Mouse (Mus musculus): ENCODE measurements around the gene 0610040J01Rik.

0610040J01Rik gene

DNA sequence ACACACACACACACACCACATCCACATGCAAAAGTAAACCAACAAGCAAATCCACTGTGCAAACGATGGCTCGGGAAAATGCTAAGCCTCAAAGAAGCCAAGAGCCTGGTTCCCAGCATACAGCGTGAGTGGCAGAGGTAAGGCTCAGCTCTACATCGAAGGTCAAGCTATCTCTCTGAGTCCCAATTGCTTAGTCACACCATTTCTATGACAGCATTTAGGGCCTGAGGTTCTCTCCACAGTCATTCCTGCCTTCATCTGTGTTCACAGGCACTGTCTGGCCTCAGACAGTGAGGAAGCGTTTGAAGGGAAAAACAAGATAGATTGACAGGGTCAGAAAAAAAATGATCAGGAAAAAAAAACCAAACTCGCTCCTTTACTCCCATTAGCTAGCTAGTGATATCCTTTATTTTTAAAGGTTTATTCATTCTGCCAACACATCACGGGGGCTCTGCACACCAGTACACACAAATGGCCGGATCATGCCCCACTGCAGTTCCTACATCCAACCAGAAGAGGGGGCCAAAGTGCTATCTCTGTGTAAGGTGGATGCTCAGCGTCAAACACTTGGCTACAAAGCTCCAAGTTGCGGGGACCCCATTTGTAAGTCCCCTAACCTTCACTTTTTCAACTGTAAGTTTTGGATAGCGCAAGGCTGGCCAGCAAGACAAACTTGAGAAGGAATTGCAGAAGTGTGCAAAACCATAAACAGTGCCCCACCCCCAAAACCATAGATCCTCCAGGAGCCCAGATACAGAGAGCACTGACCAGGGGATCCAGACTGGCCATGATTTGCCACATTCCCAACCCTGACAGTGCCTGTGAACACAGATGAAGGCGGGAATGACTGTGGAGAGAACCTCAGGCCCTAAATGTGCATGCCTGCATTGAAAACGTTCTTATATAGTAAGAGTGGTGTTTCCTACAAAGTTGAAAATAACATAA, 94.3 kb downstream of the 0610040J01Rik start:
- DNase-seq, result peak; percentile 84

DNA sequence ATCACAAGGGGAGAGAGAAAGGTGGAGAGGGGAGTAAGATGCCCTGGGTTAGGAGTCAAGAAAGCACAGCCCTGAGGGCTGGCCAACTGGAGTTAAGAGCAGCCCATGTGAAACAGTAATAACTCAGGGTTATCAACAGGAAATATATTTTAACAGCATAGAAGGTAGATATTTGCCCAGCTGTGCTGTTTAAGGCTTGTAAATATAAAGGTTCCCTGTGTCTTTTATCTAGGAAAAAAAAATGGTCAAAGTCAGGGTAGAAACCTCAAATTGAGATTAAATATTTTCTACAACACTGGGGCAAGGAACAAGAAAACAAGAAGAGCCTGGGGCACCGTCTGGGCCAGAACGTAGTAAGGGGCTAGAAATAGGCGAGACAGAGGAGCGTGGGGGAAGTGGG, 95.3 kb downstream of the 0610040J01Rik start:
- no peak for DNase-seq

DNA sequence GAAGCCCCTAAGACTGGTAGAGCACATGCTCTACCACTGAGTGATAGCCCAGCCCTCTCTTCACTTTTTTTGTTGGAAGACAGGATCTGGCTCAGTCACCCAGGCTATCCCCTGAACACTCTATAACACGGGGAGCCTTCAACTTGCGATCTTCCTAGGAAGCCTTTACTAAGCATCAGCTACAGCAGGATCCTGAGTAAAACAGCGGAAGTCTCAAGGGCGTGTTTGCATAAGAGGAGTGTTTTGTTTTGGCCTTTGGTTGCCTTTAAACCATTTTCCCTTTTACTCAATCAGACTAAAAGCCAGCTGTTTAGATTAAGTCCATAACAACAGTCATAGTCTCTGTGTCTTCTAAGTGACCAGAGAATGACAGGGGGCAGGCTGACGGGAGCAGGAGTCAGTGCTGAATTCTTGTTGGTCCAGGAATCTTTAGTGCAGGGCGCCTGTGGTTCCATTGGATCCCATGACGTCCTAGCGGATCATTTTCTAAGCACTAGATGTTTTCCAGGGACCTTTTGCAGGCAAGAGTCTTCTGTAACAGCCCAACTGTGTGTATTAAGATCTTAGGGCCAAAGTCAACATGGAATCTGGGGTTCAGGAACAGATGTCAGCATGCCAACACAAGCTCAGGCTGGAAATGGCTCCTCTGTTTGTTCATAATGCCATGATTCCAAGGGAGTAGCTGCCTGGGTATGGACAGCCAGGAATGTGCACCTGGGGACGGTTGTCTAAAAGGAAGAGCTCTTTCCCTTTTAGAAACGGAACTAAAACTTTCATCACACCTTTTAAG, 98.2 kb downstream of the 0610040J01Rik start:
- DNase-seq, result no peak

DNA sequence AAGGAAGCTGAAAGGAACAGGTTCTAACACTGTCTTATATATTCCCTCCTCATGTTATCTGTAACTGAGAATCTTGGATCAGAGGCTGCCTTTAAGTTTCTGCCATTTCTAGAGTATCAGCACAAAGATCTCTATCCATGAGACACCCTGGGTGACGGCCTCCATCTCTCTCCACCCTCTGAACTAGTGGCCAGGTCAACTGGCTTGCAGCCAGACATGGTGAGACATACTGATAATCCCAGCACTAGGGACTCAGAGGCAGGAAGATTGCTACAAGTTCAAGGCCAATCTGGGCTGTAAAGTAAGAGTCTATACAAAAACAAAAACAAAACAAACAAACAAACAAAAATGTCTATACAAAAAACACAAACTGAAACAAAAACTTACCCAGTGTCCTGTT, 102.7 kb downstream of the 0610040J01Rik start:
- no peak for DNase-seq

DNA sequence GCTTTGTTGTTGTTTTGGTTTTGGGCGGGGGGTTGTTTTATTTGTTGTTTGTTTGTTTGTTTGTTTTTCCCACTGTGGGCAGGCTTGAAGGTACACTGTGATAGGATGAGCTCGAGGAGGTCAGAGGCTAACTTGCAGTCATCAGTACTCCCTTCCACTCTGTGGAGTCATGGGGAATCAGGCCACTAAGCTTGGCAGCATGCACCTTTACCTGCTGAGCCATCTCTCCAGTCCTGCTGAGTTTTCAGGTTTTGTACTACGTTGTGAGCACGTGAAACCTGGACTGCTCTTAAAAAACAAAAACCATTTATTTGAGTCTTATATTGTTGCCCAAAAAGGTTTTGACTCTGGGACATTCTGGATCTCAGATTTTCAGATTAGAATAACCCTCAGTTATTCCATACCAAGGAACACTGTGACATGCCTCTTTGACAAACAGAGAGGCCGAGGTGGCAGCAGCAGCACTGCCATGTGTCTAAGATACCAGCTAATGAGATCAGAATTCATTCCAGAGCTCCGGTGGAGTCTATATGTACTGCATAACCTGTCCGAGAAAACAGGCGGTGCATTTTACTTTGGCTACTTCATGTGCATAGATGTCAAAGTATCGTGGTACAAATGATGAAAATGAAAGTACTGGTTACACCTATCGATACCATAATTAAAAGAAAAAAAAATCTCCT, 104.4 kb downstream of the 0610040J01Rik start:
- no peak for DNase-seq

DNA sequence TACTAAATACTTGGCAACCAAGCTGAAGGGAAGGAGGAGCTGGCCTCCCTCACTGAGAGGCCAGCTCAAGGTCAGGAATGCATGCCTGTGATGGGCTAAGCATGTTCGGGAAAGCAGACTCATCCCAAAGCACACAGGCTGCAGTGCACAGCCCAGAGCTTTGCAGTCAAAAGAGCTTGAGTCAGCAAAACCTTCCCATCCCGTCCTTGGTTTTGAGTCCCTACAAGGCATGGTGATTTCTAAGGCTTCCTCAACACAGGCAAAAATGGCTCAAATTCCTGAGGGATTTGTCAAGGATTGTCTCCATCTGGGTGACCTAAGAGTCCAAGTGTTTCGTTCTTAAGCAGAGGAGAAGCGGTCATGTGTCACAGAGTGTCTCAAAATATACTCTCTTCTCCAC, 106.0 kb downstream of the 0610040J01Rik start:
- no peak for DNase-seq

DNA sequence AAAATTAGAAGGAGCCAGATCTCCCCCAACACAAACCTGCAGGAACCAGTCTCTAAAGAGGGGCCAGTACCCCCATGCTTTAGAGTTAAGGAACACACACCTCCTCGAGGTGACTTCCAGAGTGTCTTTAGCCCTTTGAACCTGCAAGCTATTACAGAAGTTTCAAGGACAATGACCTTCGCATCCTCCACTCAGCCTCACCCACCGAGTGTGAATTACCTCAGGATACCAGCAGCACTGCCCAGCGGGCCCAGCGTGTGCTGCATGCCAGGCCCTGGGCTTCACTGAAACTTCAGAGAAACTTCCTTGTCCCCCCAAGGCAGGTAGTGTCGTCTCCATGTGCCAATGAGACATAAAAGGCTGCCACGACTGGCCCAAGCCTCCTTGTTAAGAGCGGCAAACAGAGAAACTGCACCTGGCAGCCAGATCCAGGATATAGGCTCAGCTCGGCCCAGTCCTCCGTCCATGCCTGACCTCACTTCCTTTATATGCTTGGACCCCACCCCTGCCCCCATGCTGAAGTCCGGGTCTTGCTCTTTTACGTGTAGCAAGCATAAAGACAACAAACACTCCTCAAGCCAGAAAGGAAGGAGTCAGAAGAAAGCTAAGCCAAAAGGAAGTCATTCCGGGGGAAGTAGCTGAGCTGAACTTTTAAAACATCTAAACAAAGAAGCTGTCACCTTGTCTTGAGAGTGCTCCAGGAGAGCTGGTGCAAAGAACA, 111.3 kb downstream of the 0610040J01Rik start:
- DNase-seq, result no peak

DNA sequence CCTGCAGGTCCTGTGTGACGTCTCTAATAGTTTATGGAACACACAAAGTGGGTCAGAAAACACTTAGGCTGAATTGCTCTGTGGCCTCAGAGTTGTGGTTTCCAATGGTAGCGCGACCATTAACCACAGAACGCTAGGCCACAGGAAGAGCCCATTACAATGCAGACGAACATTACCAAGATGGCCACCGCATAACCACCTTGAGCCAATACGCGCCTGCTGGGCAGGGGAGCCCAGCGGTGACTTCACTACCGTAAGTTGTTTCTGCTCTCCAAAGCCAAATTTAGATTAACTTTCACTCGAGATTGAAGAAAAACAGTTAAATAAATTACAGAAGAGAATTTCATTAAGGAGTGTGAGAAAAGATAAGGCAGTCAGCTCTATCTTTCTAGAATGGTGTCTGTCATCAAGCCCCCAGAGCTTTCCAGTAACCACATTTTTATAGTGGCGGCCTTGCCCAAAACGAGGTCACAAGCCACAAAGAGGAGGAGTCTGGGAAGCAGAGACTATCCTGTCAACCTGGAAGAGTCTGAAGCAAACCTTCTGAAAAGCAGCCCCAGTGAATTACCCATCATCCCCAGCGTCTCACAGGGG, 113.0 kb downstream of the 0610040J01Rik start:
- DNase-seq, result no peak

DNA sequence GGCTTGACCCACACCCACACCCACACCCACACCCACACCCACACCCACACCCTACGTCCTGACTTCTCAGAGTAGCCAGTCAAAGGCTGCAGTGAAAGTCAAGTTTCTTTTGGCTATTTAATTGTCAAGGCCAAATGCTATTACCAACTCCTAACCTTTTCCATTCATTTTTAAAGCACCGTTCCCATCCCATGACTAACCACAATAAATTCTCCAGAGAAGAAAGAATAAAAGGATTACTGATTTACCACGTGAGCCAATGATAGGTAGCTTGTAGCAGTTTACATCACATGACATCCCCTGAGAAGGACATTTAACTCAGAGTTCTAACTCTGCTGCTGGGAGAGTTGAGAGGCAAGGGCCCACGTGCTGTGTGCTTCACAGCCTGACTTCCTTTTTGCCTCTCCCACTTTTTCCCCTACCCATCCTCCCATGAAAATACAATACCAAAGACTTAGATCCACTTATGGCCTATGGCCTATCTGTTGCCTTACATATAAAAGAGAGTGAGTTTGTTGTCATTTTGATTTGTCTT, 118.7 kb downstream of the 0610040J01Rik start:
- no peak for DNase-seq

DNA sequence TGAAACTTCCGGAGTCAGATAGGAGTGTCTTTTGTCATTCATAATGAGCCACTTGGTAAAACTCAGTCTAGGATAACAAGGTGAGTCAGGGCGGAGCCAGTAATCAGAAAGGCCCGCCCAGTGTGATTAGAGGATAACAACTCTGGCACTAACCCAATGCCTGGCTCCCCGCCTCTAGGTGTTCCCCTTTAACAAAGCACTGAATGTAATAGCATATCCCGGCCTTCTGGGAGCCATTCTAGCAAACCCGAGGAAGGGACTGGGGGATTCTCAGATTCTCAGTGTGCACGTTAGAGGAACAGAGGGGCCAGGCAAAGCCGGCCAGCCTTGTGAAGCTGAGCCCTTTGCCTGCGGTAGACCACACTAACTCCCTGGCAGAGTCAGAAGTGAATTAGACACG, 120.7 kb downstream of the 0610040J01Rik start:
- DNase-seq, result no peak

DNA sequence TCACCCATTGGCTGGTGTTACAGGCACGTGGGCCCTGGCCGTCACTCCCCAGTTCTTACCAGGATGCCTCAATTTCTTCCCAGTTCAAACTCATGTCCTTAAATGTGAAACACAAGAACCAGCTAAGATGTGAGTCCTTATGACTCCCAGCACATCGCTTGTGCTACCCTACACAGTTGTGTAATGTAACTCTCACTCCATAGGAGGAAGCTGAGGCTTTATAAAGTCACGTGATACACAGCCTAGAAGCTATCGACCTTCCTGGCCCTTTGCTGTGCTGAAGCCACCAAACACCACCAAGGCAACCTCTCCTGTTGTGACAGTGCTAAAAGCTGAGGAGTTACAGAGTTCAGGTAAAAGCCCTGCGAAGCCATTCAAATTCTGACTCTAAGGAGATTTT, 123.4 kb downstream of the 0610040J01Rik start:
- no peak for DNase-seq

DNA sequence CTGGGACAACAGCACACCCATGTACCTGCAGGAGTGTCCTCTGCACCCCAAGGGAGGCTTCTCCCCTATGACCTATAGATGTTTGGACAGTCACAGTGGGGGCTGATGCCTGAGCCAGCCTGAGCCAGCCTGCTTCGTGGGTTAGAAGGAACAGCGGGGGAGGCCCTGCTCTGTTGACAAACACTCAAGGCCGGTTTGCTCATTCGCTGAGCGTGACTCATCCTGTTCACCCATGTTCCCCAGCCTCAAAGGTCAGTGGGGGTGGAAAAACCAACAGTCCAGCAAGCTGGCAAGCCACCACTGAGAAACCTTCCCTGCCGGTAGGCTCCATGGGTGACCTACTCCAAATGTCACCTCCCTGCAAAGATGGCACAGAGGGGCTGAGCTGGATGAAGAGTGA, 124.6 kb downstream of the 0610040J01Rik start:
- DNase-seq, result no peak

DNA sequence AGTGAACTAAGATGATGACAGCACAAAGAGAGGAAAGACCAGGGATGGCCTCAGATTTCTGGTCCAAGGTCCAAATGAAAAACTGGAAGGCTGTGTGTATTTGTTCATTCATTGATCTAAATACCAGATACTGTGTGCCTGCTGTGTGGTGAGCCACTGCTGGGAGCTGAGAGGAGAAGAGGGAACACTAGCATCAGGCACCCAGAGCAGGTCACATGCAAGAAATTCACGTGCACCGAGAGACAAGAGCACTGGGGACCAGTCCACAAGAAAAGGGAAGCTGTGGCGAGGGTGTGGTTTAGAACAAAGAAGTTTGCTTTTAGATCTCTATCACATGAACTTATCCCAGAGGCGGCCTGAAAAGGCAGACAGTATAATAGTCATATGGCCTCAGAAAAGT, 126.4 kb downstream of the 0610040J01Rik start:
- no peak for DNase-seq

DNA sequence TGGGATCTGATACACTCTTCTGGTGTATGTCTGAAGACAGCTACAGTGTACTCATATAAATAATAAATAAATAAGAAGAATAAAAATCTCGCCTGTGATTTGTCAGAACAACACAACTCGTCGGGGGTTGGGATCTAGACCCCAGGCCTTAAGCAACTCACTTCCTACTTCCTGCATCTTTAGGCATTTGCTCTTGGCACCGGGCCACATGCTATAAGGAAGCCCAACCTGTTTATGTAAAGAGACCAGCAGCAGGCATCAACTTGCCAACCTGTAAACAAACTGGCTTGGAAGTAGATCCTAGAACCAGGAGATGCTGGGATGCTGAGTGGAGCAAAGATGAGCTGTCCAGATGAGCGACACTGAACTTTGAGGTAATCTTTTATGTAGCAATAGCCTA, 129.7 kb downstream of the 0610040J01Rik start:
- no peak for DNase-seq

DNA sequence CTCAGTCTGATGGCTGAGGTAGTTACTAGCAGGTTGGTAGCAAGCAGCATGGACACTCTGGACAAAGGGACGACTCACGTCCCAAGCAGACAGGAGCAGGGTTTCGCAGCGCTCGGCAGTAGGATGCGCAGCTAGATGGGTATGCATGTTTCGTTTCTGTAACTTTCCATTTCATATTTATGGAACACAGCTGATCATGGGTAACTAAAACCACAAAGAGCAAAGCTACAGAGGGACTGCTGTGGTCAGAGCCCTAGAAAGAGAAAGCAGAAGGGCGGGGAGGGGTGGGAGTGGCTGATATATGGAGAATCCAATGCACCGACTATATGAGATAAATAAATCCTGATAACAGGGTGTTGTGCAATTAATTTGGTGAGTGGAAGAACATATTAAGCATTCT, 131.1 kb downstream of the 0610040J01Rik start:
- DNase-seq, result no peak

DNA sequence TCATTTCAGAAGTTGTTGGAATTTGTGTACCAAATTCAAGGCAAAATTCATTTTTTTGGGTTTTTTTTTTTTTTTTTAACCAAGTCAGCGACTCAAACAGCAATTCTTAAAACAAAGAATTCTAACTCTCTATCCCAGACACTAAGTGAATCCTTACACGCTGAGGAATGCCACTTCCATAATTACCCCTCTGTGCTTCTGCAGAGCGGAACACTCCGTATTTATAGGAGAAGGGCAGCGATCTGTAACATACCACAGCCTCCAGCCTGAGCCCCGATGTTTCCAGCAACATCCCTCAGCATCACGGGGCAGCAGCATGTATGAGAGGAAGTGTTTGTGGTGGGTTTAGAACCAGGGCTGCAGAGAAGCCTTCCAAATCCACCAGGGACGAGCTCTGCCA, 135.4 kb downstream of the 0610040J01Rik start:
- peak; percentile 36 for DNase-seq

DNA sequence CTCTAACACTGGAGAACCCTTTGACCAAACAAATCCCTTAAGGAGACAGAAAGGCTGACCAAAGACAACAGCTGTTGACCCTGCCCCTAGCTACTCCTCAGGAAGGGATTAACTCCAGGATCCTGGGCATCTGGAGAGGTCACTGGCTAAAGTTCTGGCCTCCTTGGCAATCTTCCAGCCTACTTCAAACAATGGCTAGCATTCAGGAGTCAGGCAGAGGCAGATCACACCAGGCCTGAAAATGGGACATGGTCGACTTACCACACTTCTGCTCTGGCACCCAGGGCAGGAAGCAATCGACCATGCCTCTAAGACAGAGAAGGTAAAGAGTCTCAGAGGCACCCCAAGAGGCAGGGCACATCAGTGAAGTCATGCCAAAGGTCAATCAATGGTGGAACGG, 137.0 kb downstream of the 0610040J01Rik start:
- peak; percentile 36 for DNase-seq
